Mouse (Mus musculus): ENCODE measurements around the gene Socs2. TPM values are rescaled to one million over a fixed set of nuclear protein-coding genes. Genes with fewer than 3 reads are reported as not detected.

Socs2 gene
- total and polyA plus RNA-seq, 3 experiments, result 16.5 to 24.9 TPM; not detected in 1

DNA sequence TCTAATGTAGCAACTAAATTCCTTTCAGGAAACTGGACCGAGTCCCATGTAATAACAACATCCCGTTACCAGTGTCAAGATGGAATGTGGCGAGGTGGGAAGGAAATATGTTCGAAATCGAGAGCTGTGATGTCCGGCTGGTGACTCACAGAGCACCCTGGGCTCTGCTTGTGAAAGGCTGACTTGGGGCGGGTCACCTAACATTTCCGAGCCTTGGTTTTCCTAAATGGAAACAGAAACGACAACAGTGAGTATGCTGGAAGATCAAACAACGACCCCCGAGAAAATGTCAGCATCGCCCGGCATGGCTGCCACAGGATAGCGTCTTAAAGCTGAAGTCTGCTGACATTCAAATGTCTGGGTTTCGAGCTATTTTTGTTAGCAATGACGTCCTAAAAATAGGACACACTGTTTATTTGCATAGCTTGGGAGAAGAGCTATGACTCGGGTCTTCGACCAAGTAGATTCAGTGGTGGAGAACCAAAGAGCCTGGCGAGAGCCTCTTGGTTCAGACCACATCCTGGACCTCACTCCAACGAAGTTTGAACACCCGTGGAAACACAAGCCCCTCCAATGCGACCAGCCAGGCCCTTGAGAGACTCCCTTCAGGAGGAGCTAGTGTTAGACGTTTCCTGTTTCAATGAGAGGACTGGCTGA is 28.0 kb downstream of the Socs2 start:
- Histone ChIP-seq H3K4me3 (ENCODE audit: control insufficient read depth in 1 of 2, insufficient read depth in 1 of 2, low read depth in 2 of 2, low read length in 2 of 2) (no peak overlapping the region), H3K36me3 (ENCODE audit: control insufficient read depth in 1 of 2, insufficient read depth in 2 of 2, low read length in 2 of 2) (no peaks in the 10 kb centered on the region), H3K9ac (ENCODE audit: control insufficient read depth, low read depth, low read length, poor library complexity, severe bottlenecking) (no peak overlapping the region), H3K79me2 (ENCODE audit: control insufficient read depth, insufficient read depth, low read length, poor library complexity) (no peaks in the 10 kb centered on the region), H3K27me3 (ENCODE audit: control insufficient read depth in 1 of 2, insufficient read depth in 2 of 2, low read length in 2 of 2) (no peaks in the 10 kb centered on the region), H3K27ac (ENCODE audit: control insufficient read depth, low read depth, low read length) (no peak overlapping the region), H3K4me1 (ENCODE audit: control insufficient read depth in 1 of 2, insufficient read depth in 2 of 2, low read length in 2 of 2) (no peaks in the 10 kb centered on the region), H3K9me3 (replicated peaks; ENCODE audit: insufficient read depth, low read length) (no peaks in the 10 kb centered on the region)
- no peak for TF ChIP-seq SMC3 (IDR thresholded peaks at IDR 0.05; ENCODE audit: low read depth, low read length)
- no peak for TF ChIP-seq MXI1 (IDR thresholded peaks at IDR 0.05; ENCODE audit: low read depth, low read length)
- TF ChIP-seq RAD21 (IDR thresholded peaks at IDR 0.05; ENCODE audit: low read depth, low read length), result no peak
- no peak for TF ChIP-seq MYB (IDR thresholded peaks at IDR 0.05; ENCODE audit: low read depth, low read length)
- TF ChIP-seq HCFC1 (IDR thresholded peaks at IDR 0.05; ENCODE audit: low read depth, low read length), result no peak
- TF ChIP-seq KAT2A (conservative IDR thresholded peaks at IDR 0.05; ENCODE audit: low read depth, low read length), result no peak
- TF ChIP-seq RCOR1 (IDR thresholded peaks at IDR 0.05; ENCODE audit: low read depth, low read length), result no peak
- TF ChIP-seq MYC (IDR thresholded peaks at IDR 0.05; ENCODE audit: low read depth, low read length), result no peak
- no peak for TF ChIP-seq ETS1 (IDR thresholded peaks at IDR 0.05; ENCODE audit: low read depth, low read length)
- no peak for TF ChIP-seq MAX (IDR thresholded peaks at IDR 0.05; ENCODE audit: low read length)
- no peak for TF ChIP-seq NRF1 (IDR thresholded peaks at IDR 0.05; ENCODE audit: insufficient read depth, low read depth, low read length, poor library complexity, severe bottlenecking)
- TF ChIP-seq MEF2A (IDR thresholded peaks at IDR 0.05; ENCODE audit: extremely low read depth, insufficient replicate concordance, low read depth, low read length, poor library complexity, severe bottlenecking), result no peak
- DNase-seq (ENCODE audit: low read depth, low spot score), result no peak

DNA sequence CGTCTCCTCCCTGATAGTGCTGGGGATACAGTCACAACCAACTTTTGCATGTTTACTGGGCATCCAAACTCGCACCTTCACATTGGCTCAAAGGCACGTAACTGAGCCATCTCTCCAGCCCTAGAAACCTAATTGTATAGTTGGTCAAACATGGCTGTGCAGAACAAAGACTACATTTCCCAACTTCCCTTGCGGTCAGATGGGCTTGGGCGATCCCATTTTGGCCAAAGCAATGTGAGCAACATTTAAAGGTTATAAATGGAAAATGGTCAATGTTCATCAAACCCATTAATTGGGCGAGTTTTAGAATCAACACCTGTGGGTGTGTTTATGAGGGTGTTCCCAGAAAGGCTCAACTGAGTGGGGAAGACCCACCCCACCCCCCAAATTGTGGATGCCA is 30.5 kb downstream of the Socs2 start:
- no peak for TF ChIP-seq EP300 (IDR thresholded peaks at IDR 0.05; ENCODE audit: low read depth in 1 of 2, low read length in 2 of 2)
- TF ChIP-seq TAL1 (IDR thresholded peaks at IDR 0.05; ENCODE audit: low read length), result no peak
- TF ChIP-seq JUND (IDR thresholded peaks at IDR 0.05; ENCODE audit: low read depth, low read length), result no peak
- TF ChIP-seq NRF1 (IDR thresholded peaks at IDR 0.05; ENCODE audit: insufficient read depth, low read depth, low read length, poor library complexity, severe bottlenecking), result no peak
- TF ChIP-seq MAFK (IDR thresholded peaks at IDR 0.05; ENCODE audit: borderline replicate concordance, low read depth, low read length), result no peak
- TF ChIP-seq E2F4 (IDR thresholded peaks at IDR 0.05; ENCODE audit: borderline replicate concordance, low read depth, low read length), result no peak
- no peak for TF ChIP-seq GATA1 (IDR thresholded peaks at IDR 0.05; ENCODE audit: low read depth, low read length)
- no peak for TF ChIP-seq POLR2AphosphoS2 (IDR thresholded peaks at IDR 0.05; ENCODE audit: low read length)
- no peak for TF ChIP-seq MAZ (IDR thresholded peaks at IDR 0.05; ENCODE audit: low read depth, low read length)
- no peak for TF ChIP-seq CHD2 (IDR thresholded peaks at IDR 0.05; ENCODE audit: low read length)
- no peak for TF ChIP-seq SIN3A (IDR thresholded peaks at IDR 0.05; ENCODE audit: low read length)
- TF ChIP-seq USF2 (IDR thresholded peaks at IDR 0.05; ENCODE audit: borderline replicate concordance in 1 of 2, insufficient read depth in 1 of 2, low read depth in 1 of 2, low read length in 2 of 2), result no peak
- no peak for TF ChIP-seq CTCF (IDR thresholded peaks at IDR 0.05 in 2 of 3, conservative IDR thresholded peaks at IDR 0.05 in 1 of 3; ENCODE audit: control insufficient read depth in 1 of 3, insufficient read depth in 1 of 3, low read depth in 2 of 3, low read length in 3 of 3, poor library complexity in 1 of 3, severe bottlenecking in 1 of 3)
- no peak for TF ChIP-seq BHLHE40 (IDR thresholded peaks at IDR 0.05; ENCODE audit: borderline replicate concordance, low read depth, low read length)
- TF ChIP-seq KAT2A (conservative IDR thresholded peaks at IDR 0.05; ENCODE audit: low read depth, low read length), result no peak
- TF ChIP-seq ZNF384 (IDR thresholded peaks at IDR 0.05; ENCODE audit: low read depth, low read length), result no peak
- TF ChIP-seq ZMIZ1 (IDR thresholded peaks at IDR 0.05; ENCODE audit: low read depth, low read length), result no peak
- no peak for TF ChIP-seq ZKSCAN1 (IDR thresholded peaks at IDR 0.05; ENCODE audit: low read depth, low read length)
- H3K79me2 ChIP-seq (ENCODE audit: control insufficient read depth, insufficient read depth, low read length, poor library complexity), result no peaks in the 10 kb centered on the region
- H3K4me1 ChIP-seq (ENCODE audit: control insufficient read depth in 1 of 2, insufficient read depth in 2 of 2, low read length in 2 of 2), result no peaks in the 10 kb centered on the region
- no peak for DNase-seq (ENCODE audit: low read depth, low spot score)
- no peaks in the 10 kb centered on the region for H3K36me3 ChIP-seq (ENCODE audit: control insufficient read depth in 1 of 2, insufficient read depth in 2 of 2, low read length in 2 of 2)
- H3K9ac ChIP-seq (ENCODE audit: control insufficient read depth, low read depth, low read length, poor library complexity, severe bottlenecking), result no peak overlapping the region
- no peak overlapping the region for H3K27ac ChIP-seq (ENCODE audit: control insufficient read depth, low read depth, low read length)
- no peaks in the 10 kb centered on the region for H3K27me3 ChIP-seq (ENCODE audit: control insufficient read depth in 1 of 2, insufficient read depth in 2 of 2, low read length in 2 of 2)
- no peak overlapping the region for H3K4me3 ChIP-seq (ENCODE audit: control insufficient read depth in 1 of 2, insufficient read depth in 1 of 2, low read depth in 2 of 2, low read length in 2 of 2)
- H3K9me3 ChIP-seq (replicated peaks; ENCODE audit: insufficient read depth, low read length), result no peaks in the 10 kb centered on the region

All from MEL (cell line).